Mouse (Mus musculus) hindbrain, embryonic 15.5 days (tissue): ENCODE data around the gene Gm36028. TPM values are rescaled to one million over a fixed set of nuclear protein-coding genes. Genes with fewer than 3 reads are reported as not detected.

Source experiments
- ATAC-seq: fragments of 200-750 bp; cut with Nextera tagmentation; 2 replicates; pipeline ENCODE4 v1.8.0; 2017; ENCODE audit warnings: low read depth, moderate number of reproducible peaks, moderate TSS enrichment; ENCODE audit not compliant: low FRiP score
- H3K27ac ChIP-seq: fragments of 300-500 bp; sonication (generic); replicated peaks from 2 replicates; pipeline ENCODE4 v1.5.1; 2015; ENCODE audit warnings: mild to moderate bottlenecking, inconsistent platforms
- H3K27me3 ChIP-seq: fragments of 300-500 bp; sonication (generic); 2 replicates; pipeline ENCODE4 v1.6.1; 2015; ENCODE audit warnings: control low read depth, inconsistent platforms
- H3K36me3 ChIP-seq: fragments of 300-500 bp; sonication (generic); 2 replicates; pipeline ENCODE4 v1.6.1; 2015; ENCODE audit warnings: control low read depth, inconsistent platforms
- H3K4me1 ChIP-seq: fragments of 300-500 bp; sonication (generic); replicated peaks from 2 replicates; pipeline ENCODE4 v1.6.1; 2015; ENCODE audit warnings: control low read depth, inconsistent platforms
- H3K4me2 ChIP-seq: fragments of 300-500 bp; sonication (generic); 2 replicates; pipeline ENCODE4 v1.6.1; 2015; ENCODE audit warnings: moderate library complexity, mild to moderate bottlenecking, inconsistent platforms
- H3K4me3 ChIP-seq: fragments of 300-500 bp; sonication (generic); 2 replicates; pipeline ENCODE4 v1.5.1; 2015; ENCODE audit warnings: mild to moderate bottlenecking, inconsistent platforms
- H3K9ac ChIP-seq: fragments of 300-500 bp; sonication (generic); 2 replicates; pipeline ENCODE4 v1.6.1; 2015; ENCODE audit warnings: inconsistent platforms
- H3K9me3 ChIP-seq: fragments of 300-500 bp; sonication (generic); 2 replicates; pipeline ENCODE4 v1.6.1; 2016; ENCODE audit warnings: control low read depth, inconsistent platforms
- WGBS: fragments of 180-500 bp; shearing (Covaris S2); methylation state at CpG from one replicate; pipeline ENCODE4 v1.1.7; 2015; 5-methylcytosine and 5-hydroxymethylcytosine counted together
- polyA plus RNA-seq: library from polyadenylated mRNA; unstranded; fragments of >200 nt; fragmentation: Nextera tagmentation; extraction: Ambion mirVana; gene quantifications from 2 replicates; pipeline ENCODE4 v1.2.1, GENCODE M21; 2015

The Gm36028 gene
- polyA plus RNA-seq, 1 experiment from 2014 or later, result 0.27 TPM

DNA sequence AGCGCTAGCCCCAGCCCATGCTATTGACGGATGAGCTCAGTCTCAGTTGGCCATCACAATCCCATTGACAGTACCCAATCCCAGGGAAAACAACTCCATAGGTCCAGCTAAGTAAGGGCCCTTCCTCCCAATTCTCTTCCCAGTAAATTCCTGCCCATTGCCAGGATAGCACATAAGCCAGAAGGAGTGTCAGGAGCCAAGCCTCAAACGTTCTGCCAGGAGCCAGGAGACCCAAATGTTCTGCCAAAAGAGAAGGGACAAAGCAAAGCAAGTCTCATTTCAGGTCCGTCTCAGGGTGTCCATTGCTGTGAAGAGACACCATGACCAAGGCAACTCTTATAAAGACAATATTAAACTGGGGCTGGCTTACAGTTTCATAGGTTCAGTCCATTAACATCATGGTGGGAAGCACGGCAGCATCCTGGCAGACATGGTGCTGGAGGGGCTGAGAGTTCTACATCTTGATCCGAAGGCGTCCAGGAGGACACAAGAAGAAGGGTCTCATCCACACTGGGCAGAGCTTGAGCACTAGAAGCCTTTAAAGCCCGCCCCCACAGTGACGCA is 57.5 kb downstream of the Gm36028 start:
- Histone ChIP-seq H3K4me2 (no peak overlapping the region), H3K36me3 (no peaks in the 10 kb centered on the region), H3K9me3 (no peaks in the 10 kb centered on the region), H3K27ac (no peak overlapping the region), H3K4me1 (peaks cover 21% of the 10 kb centered on the region), H3K27me3 (no peaks in the 10 kb centered on the region), H3K4me3 (no peak overlapping the region), H3K9ac (no peak overlapping the region)
- no peak; the same call in 1 of the 2 replicates for ATAC-seq
- WGBS, result 93% methylated on average over 9 of the region's 9 CpGs

DNA sequence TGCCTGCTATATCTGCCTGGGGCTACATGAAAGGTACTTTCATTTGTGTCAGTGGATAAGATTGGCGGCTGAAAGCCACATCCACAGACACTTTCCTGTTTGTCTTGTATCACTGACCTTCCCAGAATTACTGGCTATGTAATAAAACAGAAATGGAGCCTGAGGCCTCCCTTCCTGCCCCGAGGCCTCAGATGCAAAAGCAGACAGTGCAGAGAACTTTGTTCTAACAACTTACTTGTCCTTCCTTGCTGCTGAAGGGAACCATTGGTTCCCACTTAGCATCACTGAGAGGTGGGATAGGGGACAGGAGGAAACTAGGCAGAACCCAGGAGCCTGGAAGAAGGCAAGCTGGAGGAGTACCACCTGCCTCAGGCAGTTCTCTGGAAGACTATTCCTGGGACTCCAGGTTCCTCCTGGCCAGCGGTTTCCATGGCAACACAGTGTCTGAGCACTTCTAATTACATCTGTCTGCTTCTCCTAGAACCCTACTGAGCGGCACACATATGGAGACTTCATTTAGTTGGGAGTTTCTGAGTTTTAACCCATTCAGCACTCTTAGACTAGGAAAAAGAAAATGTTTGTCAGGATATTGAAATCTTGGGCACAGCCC is 58.2 kb downstream of the Gm36028 start:
- no peak overlapping the region for H3K27ac ChIP-seq
- WGBS, result 56% methylated on average over 4 of the region's 4 CpGs

DNA sequence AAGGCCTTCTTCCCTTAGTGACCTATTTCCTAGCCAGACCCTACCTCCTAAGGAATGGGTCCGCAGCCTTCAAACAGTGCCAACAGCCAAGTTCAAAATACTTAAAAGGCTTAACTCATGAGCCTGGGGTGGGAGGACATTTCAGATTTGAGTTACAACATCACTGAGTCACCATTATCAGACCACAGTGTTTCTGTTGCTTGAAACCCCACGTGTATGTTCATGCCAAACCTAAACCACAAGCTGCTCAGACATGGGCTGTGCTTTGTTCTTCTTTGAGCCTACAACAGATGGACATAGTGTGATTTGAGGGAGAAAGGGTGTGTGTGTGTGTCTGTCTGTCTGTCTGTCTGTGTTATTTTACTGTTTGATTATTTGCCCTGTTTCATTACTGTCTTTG is 59.8 kb downstream of the Gm36028 start:
- no peak for ATAC-seq
- 83% methylated on average over 2 of the region's 2 CpGs for WGBS
- Histone ChIP-seq H3K27me3 (no peaks in the 10 kb centered on the region), H3K4me2 (no peak overlapping the region), H3K36me3 (no peaks in the 10 kb centered on the region), H3K9ac (no peak overlapping the region), H3K4me1 (peaks cover 16% of the 10 kb centered on the region), H3K9me3 (no peaks in the 10 kb centered on the region), H3K27ac (no peak overlapping the region), H3K4me3 (no peak overlapping the region)

More for the DNA sequence above, 58.2 kb downstream of the Gm36028 start:
- Histone ChIP-seq H3K27me3 (no peaks in the 10 kb centered on the region), H3K9me3 (no peaks in the 10 kb centered on the region), H3K36me3 (no peaks in the 10 kb centered on the region), H3K4me1 (peaks cover 21% of the 10 kb centered on the region), H3K4me2 (no peak overlapping the region), H3K4me3 (no peak overlapping the region), H3K9ac (no peak overlapping the region)
- peak; percentile 85 for ATAC-seq

Other genes starting within 250 kb of the Gm36028 start
- 56.8 and 59.9 TPM in 2 replicates for gene Ndufb4, start 206.7 kb downstream of the Gm36028 start, polyA plus RNA-seq
- gene Fstl1, start 84.3 kb downstream of the Gm36028 start, polyA plus RNA-seq, result 92.7 and 103 TPM in 2 replicates
- gene Lrrc58, start 7.2 kb upstream of the Gm36028 start, polyA plus RNA-seq, result 48.2 and 51.7 TPM in 2 replicates
- gene Gpr156, start 55.4 kb upstream of the Gm36028 start, polyA plus RNA-seq, result 3.3 and 5.7 TPM in 2 replicates
- gene Gsk3b, start 227.9 kb upstream of the Gm36028 start, polyA plus RNA-seq, result 146 and 151 TPM in 2 replicates